Mouse (Mus musculus) cortical plate, adult 2 months (tissue): Measurements from ENCODE around the gene Olfr1431. TPM values are rescaled to one million over a fixed set of nuclear protein-coding genes. Genes with fewer than 3 reads are reported as not detected.
"Not testable (repeated sequence)": the region's sequence is repeated elsewhere in the genome, so short reads cannot be mapped to it uniquely, and the experiment has no call there.

Experiments
- H3K27ac ChIP-seq: fragments of 200-500 bp; 2 replicates; pipeline ENCODE4 v1.5.1; 2012; ENCODE audit warnings: low read length, control low read depth, inconsistent platforms; ENCODE audit not compliant: insufficient read depth
- H3K4me1 ChIP-seq: fragments of 200-500 bp; 2 replicates; pipeline ENCODE4 v1.6.1; 2011; ENCODE audit warnings: low read length; ENCODE audit not compliant: control insufficient read depth, insufficient read depth
- H3K4me3 ChIP-seq: fragments of 200-500 bp; 2 replicates; pipeline ENCODE4 v1.5.1; 2011; ENCODE audit warnings: mild to moderate bottlenecking, low read length, control low read depth; ENCODE audit not compliant: insufficient read depth
- CTCF ChIP-seq: fragments of 200-500 bp; IDR thresholded peaks from 2 replicates; pipeline ENCODE4 v1.5.1; 2011; ENCODE audit warnings: mild to moderate bottlenecking, control low read depth, low read length; ENCODE audit not compliant: insufficient read depth; ENCODE audit errors: extremely low read depth
- POLR2A ChIP-seq: fragments of 200-500 bp; IDR thresholded peaks from 2 replicates; pipeline ENCODE4 v1.6.1; 2011; ENCODE audit warnings: mild to moderate bottlenecking, low read length, control low read depth; ENCODE audit not compliant: insufficient read depth; ENCODE audit errors: extremely low read depth
- polyA plus RNA-seq: library from polyadenylated mRNA; depleted of rRNA; stranded (reverse); fragments of >200 nt; gene quantifications from 2 replicates; pipeline ENCODE4 v1.2.3, GENCODE M21; 2012; rRNA removed

Gene Olfr1431
- polyA plus RNA-seq, result 0.04 TPM in 1 of 2 replicates, not detected in the other

DNA sequence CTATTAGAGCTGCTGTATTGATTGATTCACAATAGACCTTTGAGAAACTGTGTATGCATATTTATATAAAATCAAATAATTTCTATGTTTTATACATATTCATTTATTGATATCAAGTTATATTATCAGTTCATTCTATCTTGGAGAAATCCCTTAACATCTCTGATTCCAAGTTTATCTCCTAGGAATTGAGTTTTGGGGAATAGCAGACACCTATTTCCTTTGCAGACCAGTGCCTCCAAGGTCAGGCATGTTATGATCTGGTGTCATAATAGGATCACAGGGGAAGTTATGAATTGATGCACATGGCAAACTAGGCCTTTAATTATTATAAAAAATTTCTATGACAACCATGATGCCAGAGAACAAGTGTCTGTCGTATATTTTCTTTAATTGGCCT lies at the start of gene Olfr1431:
Gene Olfr1431 (plus strand): TSS at position 301 of the 400 bp plus-strand sequence.
- Histone ChIP-seq H3K27ac (no peak within 1 kb of the TSS), H3K4me1 (no peaks in the 10 kb centered on the region), H3K4me3 (no peak within 1 kb of the TSS)
- no peak for TF ChIP-seq POLR2A

DNA sequence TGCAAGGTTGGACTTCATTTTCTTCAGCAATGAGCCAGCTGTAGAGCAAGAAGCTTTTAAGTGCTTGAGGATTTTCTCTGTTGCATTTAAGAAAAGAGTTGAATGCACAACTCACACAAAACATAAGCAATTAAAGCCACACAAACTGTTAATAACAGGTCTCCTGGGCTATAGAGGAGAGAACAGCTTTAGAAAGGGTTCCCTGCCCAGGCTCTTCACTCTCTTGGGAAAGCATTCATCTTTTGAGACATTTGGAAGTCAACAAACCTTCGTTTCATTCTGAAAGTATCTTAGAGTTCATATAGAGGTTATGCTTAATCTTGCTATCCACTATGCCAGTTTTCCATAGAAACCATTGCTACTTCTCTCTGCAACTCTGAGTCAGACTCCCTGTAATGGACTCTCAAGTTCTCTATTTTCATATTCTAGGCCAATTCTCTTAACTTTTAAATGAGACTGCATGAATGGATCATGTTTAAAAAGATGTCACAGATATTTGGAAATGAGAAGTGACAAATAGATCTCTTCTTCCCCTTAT lies 30.3 kb upstream of the Olfr1431 start, which contains the start of gene Olfr1555-ps1:
Gene Olfr1555-ps1 (minus strand): TSS at position 51 of the 538 bp plus-strand sequence.
- H3K4me1 ChIP-seq, H3K4me3 ChIP-seq, H3K27ac ChIP-seq: not testable (repeated sequence)

DNA sequence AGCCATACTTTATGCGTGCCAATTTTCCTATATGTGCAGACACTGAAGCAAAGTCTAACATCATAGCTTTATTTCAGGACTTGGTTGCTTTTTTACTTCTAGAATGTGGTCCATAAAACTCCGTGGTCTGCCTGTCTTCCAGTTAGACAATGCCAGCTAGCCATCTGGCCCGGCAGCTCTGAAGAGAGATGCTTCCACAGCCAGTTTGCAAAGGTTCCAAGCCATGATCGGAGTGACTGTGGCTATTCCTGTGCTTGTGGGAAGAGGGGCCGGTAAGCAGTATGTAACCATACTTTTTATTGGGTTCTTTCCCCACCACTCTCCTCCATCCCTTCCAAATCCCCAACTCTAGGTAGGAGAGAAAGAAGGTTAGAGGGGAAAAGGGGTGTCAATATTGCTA lies 25.0 kb upstream of the Olfr1431 start:
- H3K4me1 ChIP-seq, H3K27ac ChIP-seq, H3K4me3 ChIP-seq: not testable (repeated sequence)

DNA sequence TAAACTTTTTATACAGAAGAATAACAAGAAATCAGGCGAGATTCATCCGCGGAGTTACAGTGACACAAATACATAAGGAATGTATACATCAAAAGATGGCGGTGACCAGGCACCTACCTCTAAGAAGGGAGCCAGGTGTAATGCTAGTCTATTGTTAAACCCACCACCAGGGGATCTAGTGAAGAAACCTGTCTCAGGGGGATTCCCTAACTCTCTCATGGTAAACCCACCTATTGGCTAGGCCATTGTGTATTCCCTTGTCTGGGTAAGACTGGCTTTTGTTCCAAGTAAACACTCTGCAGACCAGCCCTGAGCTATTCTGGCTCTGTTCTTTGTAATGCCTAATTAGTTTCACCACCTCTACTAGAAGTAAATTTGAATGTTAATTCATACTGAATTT lies 1.4 kb upstream of the Olfr1431 start:
- not testable (repeated sequence) for H3K4me3 ChIP-seq, H3K27ac ChIP-seq, H3K4me1 ChIP-seq

DNA sequence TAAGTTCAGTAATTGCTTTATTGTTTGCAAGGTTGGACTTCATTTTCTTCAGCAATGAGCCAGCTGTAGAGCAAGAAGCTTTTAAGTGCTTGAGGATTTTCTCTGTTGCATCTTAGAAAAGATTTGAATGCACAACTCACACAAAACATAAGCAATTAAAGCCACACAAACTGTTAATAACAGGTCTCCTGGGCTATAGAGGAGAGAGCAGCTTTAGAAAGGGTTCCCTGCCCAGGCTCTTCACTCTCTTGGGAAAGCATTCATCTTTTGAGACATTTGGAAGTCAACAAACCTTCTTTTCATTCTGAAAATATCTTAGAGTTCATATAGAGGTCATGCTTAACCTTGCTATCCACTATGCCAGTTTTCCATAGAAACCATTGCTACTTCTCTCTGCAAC lies 32.1 kb downstream of the Olfr1431 start, which contains the start of gene Olfr1432:
Gene Olfr1432 (minus strand): TSS at position 101 of the 400 bp plus-strand sequence.
- not testable (repeated sequence) for H3K4me1 ChIP-seq, H3K27ac ChIP-seq, H3K4me3 ChIP-seq

DNA sequence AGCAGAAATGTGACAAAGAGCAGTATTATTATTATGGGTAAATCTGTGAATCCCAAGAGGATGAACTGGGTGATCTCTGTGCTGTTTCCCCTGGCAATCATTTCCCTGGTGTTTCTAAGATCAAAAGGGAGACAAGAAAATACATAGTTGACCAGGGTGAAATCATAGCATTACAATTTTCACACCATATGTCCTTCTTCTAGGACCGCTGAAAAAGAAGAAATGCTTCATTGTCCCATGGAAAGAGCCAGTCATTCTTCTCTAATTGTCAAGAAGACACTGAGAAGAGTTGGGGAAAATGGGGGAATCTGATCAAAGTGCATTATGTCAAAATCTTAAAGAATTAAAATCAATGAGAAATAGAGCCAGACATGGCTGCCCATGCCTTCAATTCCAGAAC lies 41.1 kb downstream of the Olfr1431 start, which contains the start of gene Olfr262:
Gene Olfr262 (minus strand): TSS at position 101 of the 400 bp plus-strand sequence.
- Histone ChIP-seq H3K4me3 (no peak within 1 kb of the TSS), H3K27ac (no peak within 1 kb of the TSS), H3K4me1 (no peaks in the 10 kb centered on the region)
- TF ChIP-seq CTCF, result no peak

DNA sequence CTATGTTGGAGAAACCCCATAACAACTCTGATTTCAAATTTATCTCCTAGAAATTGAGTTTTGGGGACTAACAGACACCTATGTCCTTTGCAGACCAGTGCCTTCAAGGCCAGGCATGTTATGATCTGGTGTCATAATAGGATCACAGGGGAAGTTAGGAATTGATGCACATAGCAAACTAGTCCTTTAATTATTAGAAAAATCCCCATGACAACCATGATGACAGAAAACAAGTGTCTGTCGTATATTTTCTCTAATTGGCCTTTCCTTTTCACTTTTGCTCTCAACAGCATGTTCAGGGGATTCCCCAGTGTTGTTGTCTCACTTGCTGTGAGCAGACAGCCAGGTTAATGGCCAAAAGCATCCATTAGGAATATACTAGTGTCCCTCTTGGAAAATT lies 60.3 kb downstream of the Olfr1431 start, which contains the start of gene Olfr235:
Gene Olfr235 (plus strand): TSS at position 301 of the 400 bp plus-strand sequence.
- no peak within 1 kb of the TSS for H3K4me3 ChIP-seq
- no peak for TF ChIP-seq CTCF
- no peak within 1 kb of the TSS for H3K27ac ChIP-seq
- H3K4me1 ChIP-seq, result no peaks in the 10 kb centered on the region

Other genes with a start within 250 kb of the Olfr1431 start
- gene Osbp, start 234.7 kb upstream of the Olfr1431 start, polyA plus RNA-seq, result 36.0 and 37.1 TPM in 2 replicates
- not detected in 2 replicates for gene Olfr1423, start 159.3 kb upstream of the Olfr1431 start, polyA plus RNA-seq
- not detected in 2 replicates for gene Olfr1424, start 138.0 kb upstream of the Olfr1431 start, polyA plus RNA-seq
- not detected in 2 replicates for gene Olfr1425, start 122.9 kb upstream of the Olfr1431 start, polyA plus RNA-seq
- gene Olfr1426, start 108.6 kb upstream of the Olfr1431 start, polyA plus RNA-seq, result not detected in 2 replicates
- not detected in 2 replicates for gene Olfr1427, start 97.3 kb upstream of the Olfr1431 start, polyA plus RNA-seq
- gene Olfr1428, start 84.7 kb upstream of the Olfr1431 start, polyA plus RNA-seq, result not detected in 2 replicates
- not detected in 2 replicates for gene Olfr76, start 77.4 kb upstream of the Olfr1431 start, polyA plus RNA-seq
- not detected in 2 replicates for gene Olfr1555-ps1, start 30.5 kb upstream of the Olfr1431 start, polyA plus RNA-seq
- gene Olfr1432, start 32.0 kb downstream of the Olfr1431 start, polyA plus RNA-seq, result not detected in 2 replicates
- not detected in 2 replicates for gene Olfr262, start 41.0 kb downstream of the Olfr1431 start, polyA plus RNA-seq
- 0.08 and 0.09 TPM in 2 replicates for gene Olfr235, start 60.4 kb downstream of the Olfr1431 start, polyA plus RNA-seq
- not detected in 2 replicates for gene Olfr1434, start 79.2 kb downstream of the Olfr1431 start, polyA plus RNA-seq
- gene Olfr1436, start 98.5 kb downstream of the Olfr1431 start, polyA plus RNA-seq, result not detected in 2 replicates
- 0.06 TPM in 1 of 2 replicates, not detected in the other for gene Olfr1437, start 124.5 kb downstream of the Olfr1431 start, polyA plus RNA-seq
- gene Olfr1438-ps1, start 135.3 kb downstream of the Olfr1431 start, polyA plus RNA-seq, result 0.02 TPM in 1 of 2 replicates, not detected in the other
- gene Olfr1440, start 186.6 kb downstream of the Olfr1431 start, polyA plus RNA-seq, result not detected in 2 replicates
- not detected in 2 replicates for gene Olfr1441, start 216.8 kb downstream of the Olfr1431 start, polyA plus RNA-seq
- 0.02 TPM in 1 of 2 replicates, not detected in the other for gene Pfpl, start 227.3 kb downstream of the Olfr1431 start, polyA plus RNA-seq